Mouse (Mus musculus) ES-CJ7 (cell line): Measurements from ENCODE around the gene Jph2.

Experiments used
- DNase-seq: peaks from one replicate; pipeline ENCODE4 v3.0.0; 2011; ENCODE audit warnings: low read depth, low spot score

Gene Jph2

GRCm38 (mm10) chr2:163397905-163398304, at the start of gene Jph2:
Gene Jph2 (minus strand): TSS chr2:163397993.
- no peak for DNase-seq

GRCm38 (mm10) chr2:163447375-163447774, 49.6 kb upstream of the Jph2 start:
- DNase-seq: no peak

- no peak for DNase-seq
Measured at GRCm38 (mm10) chr2:163444017-163444416, 46.2 kb upstream of the Jph2 start.

- DNase-seq: no peak
Measured at GRCm38 (mm10) chr2:163443543-163443942, 45.8 kb upstream of the Jph2 start.

DNA sequence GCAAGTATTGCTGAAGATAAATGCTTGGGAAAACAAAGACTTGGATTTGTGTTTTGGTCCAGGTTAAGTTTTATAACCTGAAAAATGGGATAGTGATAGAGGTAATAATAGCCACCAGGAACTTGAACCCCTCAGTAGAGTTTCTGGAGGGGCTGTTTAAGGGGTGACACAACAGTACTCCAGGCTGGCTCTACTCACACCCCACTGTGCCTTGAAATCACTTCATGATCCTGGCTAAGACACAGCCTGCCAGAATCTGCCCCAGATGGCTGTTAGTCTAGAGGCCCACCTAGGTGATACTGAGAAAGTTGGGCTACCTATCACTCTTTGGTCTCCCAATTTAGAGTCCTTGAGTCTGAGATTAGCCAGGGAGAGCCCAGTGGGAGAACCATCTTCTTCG, 41.7 kb upstream of the Jph2 start:
- DNase-seq: no peak

DNA sequence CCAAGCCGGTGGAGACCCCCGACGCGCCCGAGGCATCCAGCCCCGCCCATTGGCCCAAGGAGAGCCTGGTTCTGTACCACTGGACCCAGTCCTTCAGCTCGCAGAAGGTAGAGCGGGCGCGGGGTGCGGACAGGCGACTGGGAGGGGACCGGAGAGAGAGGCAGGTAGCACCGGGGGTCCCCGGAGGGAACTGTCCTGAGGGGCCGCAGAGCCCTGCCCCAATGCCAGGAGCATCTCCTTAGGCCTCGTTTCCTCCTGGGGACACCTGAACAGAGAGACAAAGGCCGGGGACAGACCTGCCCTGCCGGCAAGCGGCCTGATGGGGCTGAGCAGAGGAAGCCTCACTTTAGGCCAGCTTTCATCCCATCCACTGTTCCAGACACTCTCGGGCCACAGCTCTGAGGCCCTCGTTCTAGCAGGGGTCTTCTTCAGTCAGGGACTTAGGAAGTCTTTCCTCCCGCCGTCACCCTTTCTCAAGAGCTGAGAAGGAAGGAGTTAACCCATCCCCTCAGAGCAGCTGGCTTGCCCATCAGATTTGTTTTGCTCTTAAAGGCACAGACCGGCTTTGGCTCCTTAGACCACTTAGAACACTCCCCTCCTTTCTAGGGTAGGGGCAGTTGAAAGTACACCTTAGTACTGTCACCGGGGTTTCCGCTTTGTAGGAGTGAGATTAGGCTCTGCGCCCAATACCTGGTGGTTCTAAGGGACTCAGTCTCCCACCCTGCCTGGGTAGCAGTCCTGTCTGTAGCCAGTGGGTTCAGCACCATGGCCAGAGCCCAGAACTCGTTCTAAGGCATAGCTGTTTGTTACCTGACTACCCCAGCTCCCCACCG, 41.0 kb upstream of the Jph2 start:
- DNase-seq: peak; percentile 68

DNA sequence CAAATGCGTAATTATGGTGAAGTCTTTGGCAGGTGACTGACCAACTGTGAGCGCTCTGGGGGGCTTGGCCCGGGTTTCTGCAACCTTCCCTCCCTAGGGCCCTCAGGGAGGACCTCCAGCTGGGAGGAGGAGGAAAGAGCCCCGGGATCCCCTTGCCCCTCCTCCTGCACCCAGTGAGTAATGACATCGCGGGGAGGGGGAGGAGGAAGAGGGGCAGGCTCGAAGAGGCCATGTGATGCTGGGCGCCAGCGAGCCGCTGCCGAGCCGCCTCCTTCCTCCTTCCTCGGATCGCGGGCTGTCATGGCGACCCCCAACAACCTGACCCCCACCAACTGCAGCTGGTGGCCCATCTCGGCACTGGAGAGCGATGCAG, 40.4 kb upstream of the Jph2 start, which contains the start of gene Gdap1l1:
Gdap1l1 (plus strand) TSS at position 231 of the 373 bp plus-strand sequence.
- DNase-seq: no peak

DNA sequence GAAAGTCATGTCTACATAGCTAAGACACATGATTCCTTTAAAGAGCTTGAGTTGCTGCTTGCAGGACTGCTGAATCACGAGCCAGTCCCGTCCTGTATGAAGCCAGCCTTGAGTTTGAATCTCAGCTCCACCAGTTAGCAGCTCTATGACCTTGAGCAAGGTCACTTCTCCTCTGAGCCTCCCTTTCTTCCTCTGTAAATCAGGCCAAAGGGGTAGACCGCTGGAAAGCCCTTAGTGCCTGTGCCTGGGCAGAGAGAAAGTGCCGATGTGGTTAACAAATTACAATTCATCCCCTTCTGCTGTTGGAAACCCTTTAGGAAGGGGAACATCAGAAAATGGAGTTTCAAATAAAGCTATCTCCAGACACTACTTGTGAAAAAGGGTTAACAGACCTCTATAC, 40.0 kb upstream of the Jph2 start:
- DNase-seq: peak; percentile 39

GRCm38 (mm10) chr2:163433971-163434370, 36.2 kb upstream of the Jph2 start:
- peak; percentile 63 for DNase-seq

DNA sequence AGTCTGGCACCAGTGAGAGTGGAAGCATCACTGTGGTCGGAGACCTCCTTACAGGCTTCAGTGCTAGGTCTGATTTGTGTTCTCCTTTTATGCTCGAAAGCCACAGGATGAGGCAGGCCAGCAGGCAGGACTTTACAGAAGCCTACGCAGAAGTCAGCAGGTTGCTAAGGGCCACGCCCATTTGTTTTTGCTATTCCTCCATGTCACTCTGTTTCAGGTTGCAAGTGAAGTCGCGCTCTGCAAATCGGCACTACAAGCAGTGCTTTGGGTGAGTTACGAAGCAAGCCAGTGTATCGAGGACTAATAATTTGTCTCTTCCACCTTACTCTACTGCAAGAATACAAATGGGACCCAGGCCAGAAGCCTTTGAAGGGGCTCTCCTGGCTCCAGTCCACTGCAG, 33.5 kb upstream of the Jph2 start:
- no peak for DNase-seq

- DNase-seq: peak; percentile 69
Measured at GRCm38 (mm10) chr2:163428346-163429011, 30.7 kb upstream of the Jph2 start.

DNA sequence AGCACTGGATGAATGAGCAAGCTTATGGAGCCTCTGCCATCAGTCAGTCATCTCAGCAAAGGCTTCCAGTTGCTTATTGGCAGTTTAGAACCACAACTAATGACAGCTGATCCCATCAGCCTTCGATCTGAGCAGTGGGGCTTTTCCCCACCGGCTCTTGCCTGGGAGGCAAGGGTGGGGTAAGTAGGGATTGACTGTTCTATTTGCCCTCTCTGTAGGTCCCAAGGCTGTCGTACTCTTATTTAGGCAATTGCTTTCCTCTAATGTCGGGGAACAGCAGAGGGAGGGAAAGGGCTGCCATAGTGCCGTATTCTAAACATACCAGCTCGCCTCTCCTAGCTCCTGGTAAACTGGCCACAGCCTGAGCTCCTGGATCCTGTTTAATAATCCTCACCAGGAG, 26.8 kb upstream of the Jph2 start, which contains the start of gene Oser1:
Oser1 (minus strand) TSS at position 101 of the 400 bp plus-strand sequence.
- DNase-seq: no peak

- DNase-seq: no peak
Measured at GRCm38 (mm10) chr2:163422895-163423660, 25.3 kb upstream of the Jph2 start.

GRCm38 (mm10) chr2:163420366-163420886, 22.6 kb upstream of the Jph2 start:
- no peak for DNase-seq

GRCm38 (mm10) chr2:163419346-163420045, 21.7 kb upstream of the Jph2 start:
- DNase-seq: peak; percentile 99

DNA sequence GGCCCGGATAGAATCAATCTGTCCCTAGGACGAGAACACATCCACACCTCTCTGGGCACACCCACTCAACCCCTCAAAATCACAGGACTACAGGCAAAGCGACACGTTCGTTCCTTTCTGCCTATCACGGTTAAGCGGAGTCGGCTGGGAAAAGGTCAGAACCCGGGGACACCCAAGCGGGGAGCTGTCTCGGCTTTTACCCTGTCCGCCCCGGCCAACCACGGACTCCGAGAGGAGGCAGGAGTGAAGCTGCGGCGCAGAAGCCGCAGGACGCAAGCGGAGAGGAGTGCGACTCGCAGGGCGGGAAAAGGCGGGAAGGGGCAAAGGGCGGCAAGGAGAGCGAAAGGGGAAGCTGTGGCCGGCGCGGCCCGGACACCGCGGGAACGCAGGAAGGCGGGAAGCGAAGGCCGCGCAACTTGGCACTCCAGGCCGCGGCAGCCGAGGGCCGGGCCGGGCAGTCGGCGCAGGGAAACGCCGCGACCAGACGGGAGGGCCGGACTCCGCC, 21.1 kb upstream of the Jph2 start:
- peak; percentile 45 for DNase-seq

DNA sequence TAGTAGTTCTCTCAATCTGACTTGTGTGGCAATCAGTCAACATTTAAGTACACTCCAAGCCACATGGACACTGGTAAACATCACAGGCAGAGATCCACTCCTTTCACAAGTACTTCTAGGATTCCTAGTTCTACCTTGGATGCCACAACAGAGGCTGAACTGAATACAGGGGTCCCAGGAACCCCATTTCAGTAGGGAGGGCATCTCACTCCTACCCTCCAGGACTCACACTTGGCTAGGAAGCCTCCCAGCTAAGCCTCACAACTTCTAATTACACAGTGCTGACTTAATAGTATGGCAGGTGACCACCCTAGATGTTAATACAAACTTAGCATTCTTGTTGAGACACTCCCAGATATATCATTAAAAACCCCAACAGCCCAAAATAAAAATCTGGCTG, 20.0 kb upstream of the Jph2 start:
- DNase-seq: no peak

DNA sequence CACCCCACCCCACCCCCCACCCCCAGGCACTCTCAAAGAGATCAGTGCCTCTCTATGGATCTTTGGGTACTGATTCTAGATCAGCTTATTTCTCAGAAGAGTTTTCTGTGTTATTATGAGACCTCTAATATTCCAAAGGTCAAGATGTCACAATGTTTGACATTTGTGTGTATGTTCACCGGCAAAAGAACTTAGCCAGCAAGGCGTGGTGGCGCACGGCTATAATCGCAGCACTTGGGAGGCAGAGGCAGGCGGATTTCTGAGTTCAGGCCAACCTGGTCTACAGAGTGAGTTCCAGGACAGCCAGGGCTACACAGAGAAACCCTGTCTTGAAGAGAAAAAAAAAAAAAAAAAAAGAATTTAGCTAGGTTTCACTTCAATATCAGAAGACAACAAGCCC, 19.2 kb upstream of the Jph2 start:
- no peak for DNase-seq

- no peak for DNase-seq
Measured at GRCm38 (mm10) chr2:163412846-163413590, 15.2 kb upstream of the Jph2 start.

GRCm38 (mm10) chr2:163412419-163412818, 14.6 kb upstream of the Jph2 start:
- no peak for DNase-seq
